Mouse (Mus musculus): ENCODE results near the gene Usp16. TPM values are rescaled to one million over a fixed set of nuclear protein-coding genes. Genes with fewer than 3 reads are reported as not detected.

The Usp16 gene
- polyA plus RNA-seq, 1 experiment, result 48.6 TPM

DNA sequence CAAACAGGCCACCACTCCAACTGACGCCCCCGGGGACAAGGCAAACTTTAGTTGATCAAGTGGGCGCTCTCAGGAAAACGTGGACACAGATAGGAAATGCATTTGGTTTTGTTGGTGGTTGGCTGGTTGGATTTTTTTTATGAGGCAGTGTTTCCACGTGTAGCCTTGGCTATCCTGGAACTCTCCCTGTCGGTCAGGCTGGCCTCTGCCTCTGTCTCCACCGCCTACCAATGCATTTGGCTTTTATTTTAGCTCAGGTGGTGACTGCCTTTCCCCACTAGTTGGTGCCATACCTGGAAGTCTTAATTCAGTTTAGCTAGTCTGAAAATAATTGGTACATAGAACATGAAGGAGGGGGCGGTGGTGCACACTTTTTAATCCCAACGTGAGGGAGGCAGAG lies 13.4 kb upstream of the Usp16 start:
- Histone ChIP-seq H3K9me3 (replicated peaks; ENCODE audit: control insufficient read depth, insufficient read depth, low read length, poor library complexity, severe bottlenecking) (no peaks in the 10 kb centered on the region), H3K4me3 (ENCODE audit: low read depth, low read length) (peak overlapping the region; percentile 93), H3K4me1 (ENCODE audit: control insufficient read depth, insufficient read depth, low read length) (no peaks in the 10 kb centered on the region), H3K27me3 (ENCODE audit: control insufficient read depth, insufficient read depth, low read length, poor library complexity, severe bottlenecking) (no peaks in the 10 kb centered on the region), H3K27ac (ENCODE audit: insufficient read depth, low read length) (no peak overlapping the region), H3K36me3 (ENCODE audit: control insufficient read depth, insufficient read depth, low read length, poor library complexity, severe bottlenecking) (no peaks in the 10 kb centered on the region), H3K9ac (ENCODE audit: low read depth, poor library complexity, severe bottlenecking) (peak overlapping the region; percentile 61)
- TF ChIP-seq POLR2A (IDR thresholded peaks at IDR 0.05; ENCODE audit: insufficient read depth, low read length) (no peak), CTCF (IDR thresholded peaks at IDR 0.05; ENCODE audit: low read depth, low read length) (no peak), EP300 (IDR thresholded peaks at IDR 0.05; ENCODE audit: insufficient read depth, low read depth, low read length) (no peak)

DNA sequence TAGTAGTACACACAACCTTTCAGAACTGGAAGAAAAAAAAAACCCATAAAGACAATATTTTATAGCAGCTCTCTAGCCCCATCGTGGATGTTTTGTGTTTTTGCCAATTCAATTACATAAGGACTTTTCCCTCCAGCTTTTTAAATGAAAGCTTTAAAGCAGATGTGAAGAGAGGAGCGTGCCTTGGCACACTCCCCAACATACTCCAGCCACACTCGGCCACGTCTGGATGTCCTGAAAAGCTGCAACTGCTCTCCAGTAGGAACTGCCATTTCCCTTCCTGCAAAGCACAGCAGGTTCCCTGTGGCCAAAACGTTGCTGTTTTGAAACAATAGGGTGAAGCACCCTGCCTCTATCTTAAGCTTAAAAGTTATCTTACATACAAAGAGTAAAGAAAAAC lies 12.2 kb upstream of the Usp16 start:
- no peak for TF ChIP-seq CTCF (IDR thresholded peaks at IDR 0.05; ENCODE audit: low read depth, low read length)
- no peak for TF ChIP-seq POLR2A (IDR thresholded peaks at IDR 0.05; ENCODE audit: insufficient read depth, low read length)
- TF ChIP-seq EP300 (IDR thresholded peaks at IDR 0.05; ENCODE audit: insufficient read depth, low read depth, low read length), result no peak

DNA sequence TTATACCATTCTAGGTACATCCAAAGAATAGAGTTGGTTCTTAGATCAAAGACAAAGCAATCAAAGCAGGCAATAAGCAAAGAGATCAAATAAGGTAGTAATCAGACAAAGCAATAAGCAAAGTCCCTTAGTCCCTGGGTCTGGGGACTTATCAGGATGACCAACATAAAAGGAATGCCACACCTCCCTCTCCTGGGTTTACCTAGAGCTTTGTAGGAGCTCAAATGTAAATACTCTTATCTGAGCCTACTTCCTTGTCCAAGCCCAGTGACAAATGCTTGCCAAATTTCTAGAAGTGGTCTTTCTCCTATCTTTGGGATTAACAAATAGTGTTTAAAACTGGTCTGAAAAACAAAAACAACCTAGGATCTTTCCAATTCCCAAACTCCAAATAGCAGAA lies 11.3 kb upstream of the Usp16 start:
- no peak overlapping the region for H3K4me3 ChIP-seq (ENCODE audit: low read depth, low read length)
- H3K36me3 ChIP-seq (ENCODE audit: control insufficient read depth, insufficient read depth, low read length, poor library complexity, severe bottlenecking), result no peaks in the 10 kb centered on the region
- H3K9ac ChIP-seq (ENCODE audit: low read depth, poor library complexity, severe bottlenecking), result no peak overlapping the region
- H3K27ac ChIP-seq (ENCODE audit: insufficient read depth, low read length), result no peak overlapping the region
- no peak for TF ChIP-seq CTCF (IDR thresholded peaks at IDR 0.05; ENCODE audit: low read depth, low read length)
- no peak for TF ChIP-seq EP300 (IDR thresholded peaks at IDR 0.05; ENCODE audit: insufficient read depth, low read depth, low read length)
- no peak for TF ChIP-seq POLR2A (IDR thresholded peaks at IDR 0.05; ENCODE audit: insufficient read depth, low read length)
- H3K27me3 ChIP-seq (ENCODE audit: control insufficient read depth, insufficient read depth, low read length, poor library complexity, severe bottlenecking), result no peaks in the 10 kb centered on the region
- no peaks in the 10 kb centered on the region for H3K9me3 ChIP-seq (replicated peaks; ENCODE audit: control insufficient read depth, insufficient read depth, low read length, poor library complexity, severe bottlenecking)
- no peaks in the 10 kb centered on the region for H3K4me1 ChIP-seq (ENCODE audit: control insufficient read depth, insufficient read depth, low read length)

More for the DNA sequence above, 12.2 kb upstream of the Usp16 start:
- Histone ChIP-seq H3K4me3 (ENCODE audit: low read depth, low read length) (no peak overlapping the region), H3K27me3 (ENCODE audit: control insufficient read depth, insufficient read depth, low read length, poor library complexity, severe bottlenecking) (no peaks in the 10 kb centered on the region), H3K9me3 (replicated peaks; ENCODE audit: control insufficient read depth, insufficient read depth, low read length, poor library complexity, severe bottlenecking) (no peaks in the 10 kb centered on the region), H3K36me3 (ENCODE audit: control insufficient read depth, insufficient read depth, low read length, poor library complexity, severe bottlenecking) (no peaks in the 10 kb centered on the region), H3K4me1 (ENCODE audit: control insufficient read depth, insufficient read depth, low read length) (no peaks in the 10 kb centered on the region), H3K9ac (ENCODE audit: low read depth, poor library complexity, severe bottlenecking) (no peak overlapping the region), H3K27ac (ENCODE audit: insufficient read depth, low read length) (no peak overlapping the region)

- TF ChIP-seq EP300 (IDR thresholded peaks at IDR 0.05; ENCODE audit: insufficient read depth, low read depth, low read length) (no peak), POLR2A (IDR thresholded peaks at IDR 0.05; ENCODE audit: insufficient read depth, low read length) (no peak), CTCF (IDR thresholded peaks at IDR 0.05; ENCODE audit: low read depth, low read length) (no peak)
- Histone ChIP-seq H3K4me1 (ENCODE audit: control insufficient read depth, insufficient read depth, low read length) (no peaks in the 10 kb centered on the region), H3K9me3 (replicated peaks; ENCODE audit: control insufficient read depth, insufficient read depth, low read length, poor library complexity, severe bottlenecking) (no peaks in the 10 kb centered on the region), H3K27me3 (ENCODE audit: control insufficient read depth, insufficient read depth, low read length, poor library complexity, severe bottlenecking) (no peaks in the 10 kb centered on the region), H3K4me3 (ENCODE audit: low read depth, low read length) (no peak overlapping the region), H3K9ac (ENCODE audit: low read depth, poor library complexity, severe bottlenecking) (no peak overlapping the region), H3K27ac (ENCODE audit: insufficient read depth, low read length) (no peak overlapping the region), H3K36me3 (ENCODE audit: control insufficient read depth, insufficient read depth, low read length, poor library complexity, severe bottlenecking) (no peaks in the 10 kb centered on the region)
Observed at GRCm38 (mm10) chr16:87444071-87444470, 10.4 kb upstream of the Usp16 start.

- Histone ChIP-seq H3K4me3 (ENCODE audit: low read depth, low read length) (no peak overlapping the region), H3K36me3 (ENCODE audit: control insufficient read depth, insufficient read depth, low read length, poor library complexity, severe bottlenecking) (no peaks in the 10 kb centered on the region), H3K9me3 (replicated peaks; ENCODE audit: control insufficient read depth, insufficient read depth, low read length, poor library complexity, severe bottlenecking) (no peaks in the 10 kb centered on the region), H3K9ac (ENCODE audit: low read depth, poor library complexity, severe bottlenecking) (no peak overlapping the region), H3K27me3 (ENCODE audit: control insufficient read depth, insufficient read depth, low read length, poor library complexity, severe bottlenecking) (no peaks in the 10 kb centered on the region), H3K4me1 (ENCODE audit: control insufficient read depth, insufficient read depth, low read length) (no peaks in the 10 kb centered on the region), H3K27ac (ENCODE audit: insufficient read depth, low read length) (no peak overlapping the region)
- TF ChIP-seq POLR2A (IDR thresholded peaks at IDR 0.05; ENCODE audit: insufficient read depth, low read length), result no peak
- no peak for TF ChIP-seq CTCF (IDR thresholded peaks at IDR 0.05; ENCODE audit: low read depth, low read length)
- TF ChIP-seq EP300 (IDR thresholded peaks at IDR 0.05; ENCODE audit: insufficient read depth, low read depth, low read length), result no peak
Observed at GRCm38 (mm10) chr16:87445110-87445509, 9.4 kb upstream of the Usp16 start.

- Histone ChIP-seq H3K27me3 (ENCODE audit: control insufficient read depth, insufficient read depth, low read length, poor library complexity, severe bottlenecking) (no peaks in the 10 kb centered on the region), H3K4me3 (ENCODE audit: low read depth, low read length) (no peak overlapping the region), H3K27ac (ENCODE audit: insufficient read depth, low read length) (no peak overlapping the region), H3K9ac (ENCODE audit: low read depth, poor library complexity, severe bottlenecking) (no peak overlapping the region), H3K4me1 (ENCODE audit: control insufficient read depth, insufficient read depth, low read length) (no peaks in the 10 kb centered on the region), H3K36me3 (ENCODE audit: control insufficient read depth, insufficient read depth, low read length, poor library complexity, severe bottlenecking) (no peaks in the 10 kb centered on the region), H3K9me3 (replicated peaks; ENCODE audit: control insufficient read depth, insufficient read depth, low read length, poor library complexity, severe bottlenecking) (no peaks in the 10 kb centered on the region)
- TF ChIP-seq CTCF (IDR thresholded peaks at IDR 0.05; ENCODE audit: low read depth, low read length) (no peak), EP300 (IDR thresholded peaks at IDR 0.05; ENCODE audit: insufficient read depth, low read depth, low read length) (no peak), POLR2A (IDR thresholded peaks at IDR 0.05; ENCODE audit: insufficient read depth, low read length) (no peak)
Observed at GRCm38 (mm10) chr16:87445528-87445927, 9.0 kb upstream of the Usp16 start.
